Mouse (Mus musculus) kidney, postnatal 0 days (tissue): ENCODE results near the gene Gskip. TPM values are rescaled to one million over a fixed set of nuclear protein-coding genes. Genes with fewer than 3 reads are reported as not detected.
A peak's percentile ranks its signal among the peaks of the same experiment; 100 is the strongest.

ENCODE experiments used
- ATAC-seq: fragments of 200-750 bp; cut with Nextera tagmentation; replicated peaks from 2 replicates; pipeline ENCODE4 v1.8.0; 2017; ENCODE audit warnings: low read depth, moderate number of reproducible peaks, moderate TSS enrichment, moderate library complexity; ENCODE audit not compliant: low FRiP score
- DNase-seq: peaks from one replicate; pipeline ENCODE4 v3.0.0-alpha.2; 2016; ENCODE audit warnings: low spot score
- H3K27ac ChIP-seq: fragments of 300-500 bp; sonication (generic); 2 replicates; pipeline ENCODE4 v1.5.1; 2014; ENCODE audit warnings: mild to moderate bottlenecking
- H3K27me3 ChIP-seq: fragments of 300-500 bp; sonication (generic); 2 replicates; pipeline ENCODE4 v1.6.1; 2014; ENCODE audit warnings: low read length, mixed read lengths; ENCODE audit not compliant: insufficient read depth
- H3K36me3 ChIP-seq: fragments of 300-500 bp; sonication (generic); 2 replicates; pipeline ENCODE4 v1.6.1; 2014; ENCODE audit warnings: low read length, mixed read lengths; ENCODE audit not compliant: insufficient read depth
- H3K4me1 ChIP-seq: fragments of 300-500 bp; sonication (generic); replicated peaks from 2 replicates; pipeline ENCODE4 v1.6.1; 2014; ENCODE audit warnings: antibody characterized with exemption, low read length, mixed read lengths; ENCODE audit not compliant: insufficient read depth
- H3K4me2 ChIP-seq: fragments of 300-500 bp; sonication (generic); 2 replicates; pipeline ENCODE4 v1.6.1; 2014; ENCODE audit warnings: mild to moderate bottlenecking, low read length, moderate library complexity, mixed read lengths
- H3K4me3 ChIP-seq: fragments of 300-500 bp; sonication (generic); replicated peaks from 2 replicates; pipeline ENCODE4 v1.5.1; 2014; ENCODE audit warnings: low read depth, low read length
- H3K9ac ChIP-seq: fragments of 300-500 bp; sonication (generic); 2 replicates; pipeline ENCODE4 v1.6.1; 2014; ENCODE audit warnings: low read depth, low read length
- H3K9me3 ChIP-seq: fragments of 300-500 bp; sonication (generic); replicated peaks from 2 replicates; pipeline ENCODE4 v1.6.1; 2016; ENCODE audit warnings: low read length, inconsistent platforms, mixed read lengths
- CTCF ChIP-seq: IDR thresholded peaks from 2 replicates; pipeline ENCODE4 v1.5.1; 2016; ENCODE audit warnings: antibody characterized with exemption, low read depth, mild to moderate bottlenecking, moderate library complexity
- WGBS: fragments of 180-500 bp; shearing (Covaris S2); extraction: QIAGEN DNeasy Blood & Tissue Kit; methylation state at CpG from one replicate; pipeline ENCODE4 v1.1.7; 2014; 5-methylcytosine and 5-hydroxymethylcytosine counted together
- polyA plus RNA-seq: library from polyadenylated mRNA; unstranded; fragments of >200 nt; fragmentation: Nextera tagmentation; extraction: Ambion mirVana; gene quantifications from 2 replicates; pipeline ENCODE4 v1.2.1, GENCODE M21; 2015

Gene Gskip
- polyA plus RNA-seq, 1 experiment from 2014 or later, result 28.5 TPM

DNA sequence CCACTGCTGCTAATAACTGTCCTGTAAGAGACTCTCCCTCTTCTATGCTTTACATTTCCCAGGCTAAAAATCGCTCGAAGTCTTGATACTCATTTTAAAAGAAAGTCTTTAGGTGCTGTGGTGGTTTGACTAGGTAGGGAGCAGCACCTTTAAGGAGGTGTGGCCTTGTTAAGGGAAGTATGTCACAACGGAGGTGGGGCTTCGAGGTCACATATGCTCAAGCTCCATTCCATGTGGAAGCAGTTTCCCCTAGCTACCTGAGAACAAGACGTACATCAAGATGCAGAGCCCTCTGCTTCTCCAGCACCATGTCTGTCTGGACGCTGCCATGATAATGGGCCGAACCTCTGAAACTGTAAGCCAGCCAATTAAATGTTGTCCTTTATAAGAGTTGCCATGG, 6.4 kb upstream of the Gskip start:
- no peak overlapping the region for H3K4me2 ChIP-seq

DNA sequence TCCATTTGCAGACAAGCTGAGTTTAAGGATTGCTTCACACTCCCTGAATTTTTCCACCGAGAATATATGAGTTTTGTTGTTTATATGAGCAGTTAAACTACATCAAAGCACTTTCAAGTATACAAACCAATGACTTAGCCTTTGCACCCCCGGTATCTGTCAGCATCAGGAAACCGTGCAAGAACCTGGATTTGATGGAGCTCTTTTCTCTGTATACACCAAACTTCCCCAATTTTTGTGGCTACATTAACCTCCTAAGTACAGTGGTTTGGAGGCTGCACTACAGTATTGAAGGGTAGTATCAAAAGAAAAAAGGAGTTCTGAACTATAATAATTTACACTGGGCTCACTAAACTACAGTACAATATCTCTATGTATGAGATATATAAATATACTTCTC, 5.9 kb upstream of the Gskip start:
- ATAC-seq, result no peak

More for the DNA sequence above, 6.4 kb upstream of the Gskip start:
- H3K9me3 ChIP-seq, result no peaks in the 10 kb centered on the region
- 89% methylated on average over 7 of the region's 7 CpGs for WGBS
- no peak for ATAC-seq
- DNase-seq, result no peak
- no peak overlapping the region for H3K9ac ChIP-seq
- no peaks in the 10 kb centered on the region for H3K27me3 ChIP-seq
- TF ChIP-seq CTCF, result no peak
- H3K36me3 ChIP-seq, result peaks cover 8% of the 10 kb centered on the region
- no peak overlapping the region for H3K27ac ChIP-seq
- 0 out of 2 replicates have a peak, but pooled peaks cover 6% of the 10 kb centered on the region for H3K4me1 ChIP-seq
- no peak overlapping the region for H3K4me3 ChIP-seq

DNA sequence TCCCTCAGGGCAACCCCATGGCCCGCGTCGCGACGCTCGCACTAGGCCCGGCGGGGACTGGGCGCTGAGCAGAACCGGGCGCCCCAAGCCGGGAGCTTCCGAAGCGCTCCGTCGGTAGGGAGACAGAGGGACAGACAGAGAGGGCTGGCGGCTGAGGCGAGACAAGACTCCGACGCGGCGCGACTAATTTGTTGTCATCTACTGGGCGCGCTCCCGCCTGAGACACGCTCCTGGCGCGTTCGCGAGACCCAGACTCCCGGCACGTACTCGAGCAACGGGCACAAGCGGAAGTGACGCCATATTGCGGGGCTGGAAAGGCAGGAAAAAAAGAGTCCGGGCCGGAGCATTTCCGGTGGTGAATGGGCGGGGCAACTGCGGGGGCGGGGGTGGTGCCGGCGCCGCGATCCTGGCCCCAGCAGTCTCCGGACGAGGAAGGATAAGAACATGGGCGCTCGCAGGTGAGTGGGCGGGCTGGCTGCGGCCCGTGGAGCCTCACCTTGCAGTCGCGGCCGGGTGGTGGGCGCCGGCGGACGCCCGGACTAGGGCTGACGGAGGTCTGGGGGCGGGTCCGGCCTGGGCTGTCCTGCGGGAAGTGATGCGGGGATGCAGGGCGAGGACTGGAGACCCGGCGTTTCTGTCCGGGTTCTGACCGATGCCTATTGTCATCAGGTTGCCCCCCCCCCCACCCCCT, 517 bp downstream of the Gskip start, which contains the start of gene Atg2b:
Gene Atg2b (minus strand): TSS at position 211 of the 691 bp plus-strand sequence.
- H3K4me1 ChIP-seq, result 0 out of 2 replicates have a peak, but pooled peaks cover 20% of the 10 kb centered on the region
- TF ChIP-seq CTCF, result no peak
- peak; percentile 89 for ATAC-seq

More for the DNA sequence above, 5.9 kb upstream of the Gskip start:
- no peak for TF ChIP-seq CTCF
- peaks cover 4% of the 10 kb centered on the region for H3K36me3 ChIP-seq
- 0 out of 2 replicates have a peak, but pooled peaks cover 10% of the 10 kb centered on the region for H3K4me1 ChIP-seq
- no peak for DNase-seq
- WGBS, result 82% methylated on average over 3 of the region's 3 CpGs
- H3K27ac ChIP-seq, result no peak overlapping the region
- H3K4me3 ChIP-seq, result no peak overlapping the region
- no peak overlapping the region for H3K4me2 ChIP-seq
- H3K9ac ChIP-seq, result no peak overlapping the region
- no peaks in the 10 kb centered on the region for H3K27me3 ChIP-seq
- no peaks in the 10 kb centered on the region for H3K9me3 ChIP-seq

DNA sequence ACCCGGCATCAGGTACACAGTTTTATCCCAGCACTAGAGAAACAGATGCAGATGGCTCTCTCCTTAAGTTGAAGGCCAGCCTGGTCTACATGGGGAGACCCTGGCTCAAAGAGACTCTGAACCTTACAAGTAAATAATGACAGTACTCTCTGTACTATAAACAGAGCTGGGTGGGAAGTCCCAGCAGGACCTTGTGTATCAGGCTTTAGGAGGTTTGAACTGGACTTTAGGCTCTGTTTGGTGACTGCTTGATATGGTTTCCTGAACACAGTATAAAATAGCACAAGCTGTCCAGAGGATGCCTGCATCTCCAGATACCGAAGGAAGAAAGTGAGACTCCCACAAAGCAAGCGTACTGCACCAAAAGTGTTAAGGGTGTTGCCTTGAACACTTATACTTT, 2.2 kb downstream of the Gskip start:
- DNase-seq, result no peak
- WGBS, result 81% methylated on average over 3 of the region's 3 CpGs
- no peak for ATAC-seq
- TF ChIP-seq CTCF, result no peak
- H3K4me1 ChIP-seq, result 0 out of 2 replicates have a peak, but pooled peaks cover 20% of the 10 kb centered on the region
- peak overlapping the region; percentile 84; the same call in 1 of the 2 replicates for H3K4me2 ChIP-seq
- no peak overlapping the region for H3K4me3 ChIP-seq
- no peaks in the 10 kb centered on the region for H3K9me3 ChIP-seq
- no peak overlapping the region for H3K9ac ChIP-seq
- no peaks in the 10 kb centered on the region for H3K27me3 ChIP-seq
- no peak overlapping the region for H3K27ac ChIP-seq
- 0 out of 2 replicates have a peak, but pooled peaks cover 3% of the 10 kb centered on the region for H3K36me3 ChIP-seq

More for the DNA sequence above, 517 bp downstream of the Gskip start, which contains the start of gene Atg2b:
- Histone ChIP-seq H3K27ac (peak within 1 kb of the TSS; percentile 89), H3K4me3 (peak within 1 kb of the TSS; percentile 79), H3K9me3 (no peaks in the 10 kb centered on the region), H3K4me2 (peak within 1 kb of the TSS; percentile 90), H3K9ac (peak within 1 kb of the TSS; percentile 79), H3K36me3 (peaks cover 3% of the 10 kb centered on the region; the same call in 1 of the 2 replicates), H3K27me3 (no peaks in the 10 kb centered on the region)
- DNase-seq, result peak; percentile 96
- under 1% methylated on average over 72 of the region's 73 CpGs for WGBS

DNA sequence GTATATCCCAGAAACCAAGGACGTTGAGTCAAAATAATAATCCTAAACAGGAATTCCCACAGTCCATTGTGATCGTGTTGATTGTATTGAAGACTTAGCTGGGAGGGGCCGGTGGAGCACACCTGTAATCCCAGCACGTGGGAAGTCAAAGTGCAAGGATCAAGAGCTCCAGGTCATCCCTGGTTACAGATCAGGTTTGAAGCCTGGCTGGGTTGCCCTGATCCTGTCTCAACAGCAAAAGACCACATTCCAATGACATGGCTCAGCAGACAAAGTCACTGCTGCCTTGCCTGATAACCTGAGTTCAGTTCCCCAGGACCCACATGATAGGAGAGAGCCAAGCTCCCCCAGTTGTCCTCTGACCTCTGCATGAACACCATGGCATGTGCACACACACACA, 2.8 kb downstream of the Gskip start:
- 86% methylated on average over 4 of the region's 4 CpGs for WGBS
- H3K9me3 ChIP-seq, result no peaks in the 10 kb centered on the region
- no peaks in the 10 kb centered on the region for H3K27me3 ChIP-seq
- DNase-seq (no peak), ATAC-seq (no peak)
- no peak overlapping the region for H3K9ac ChIP-seq
- no peak for TF ChIP-seq CTCF
- no peak overlapping the region for H3K4me3 ChIP-seq
- no peak overlapping the region for H3K4me2 ChIP-seq
- H3K27ac ChIP-seq, result no peak overlapping the region
- H3K36me3 ChIP-seq, result 0 out of 2 replicates have a peak, but pooled peaks cover 7% of the 10 kb centered on the region
- H3K4me1 ChIP-seq, result 0 out of 2 replicates have a peak, but pooled peaks cover 16% of the 10 kb centered on the region

DNA sequence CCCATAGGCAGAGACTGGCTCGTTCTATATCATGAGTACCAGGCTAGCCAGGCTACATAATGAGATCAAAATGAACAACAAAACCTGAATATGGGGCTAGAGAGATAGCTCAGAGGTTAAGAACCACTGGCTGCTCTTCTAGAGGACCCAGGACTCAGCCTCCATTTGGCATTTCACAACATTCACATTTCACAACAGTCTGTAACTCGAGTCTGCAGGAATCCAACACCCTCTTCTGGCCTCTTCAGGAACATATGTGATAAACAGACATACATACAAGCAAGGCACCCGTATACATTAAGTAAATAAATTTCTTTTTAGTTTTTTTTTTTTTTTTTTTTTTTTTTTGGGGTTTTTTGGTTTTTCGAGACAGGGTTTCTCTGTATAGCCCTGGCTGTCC, 3.9 kb downstream of the Gskip start:
- H3K4me1 ChIP-seq, result 0 out of 2 replicates have a peak, but pooled peaks cover 11% of the 10 kb centered on the region
- ATAC-seq, result no peak
- H3K9ac ChIP-seq, result no peak overlapping the region
- H3K27me3 ChIP-seq, result no peaks in the 10 kb centered on the region
- DNase-seq, result no peak
- TF ChIP-seq CTCF, result no peak
- H3K4me3 ChIP-seq, result no peak overlapping the region
- no peak overlapping the region for H3K4me2 ChIP-seq
- no peak overlapping the region for H3K27ac ChIP-seq
- no peaks in the 10 kb centered on the region for H3K9me3 ChIP-seq
- 84% methylated on average over 4 of the region's 4 CpGs for WGBS
- H3K36me3 ChIP-seq, result 0 out of 2 replicates have a peak, but pooled peaks cover 7% of the 10 kb centered on the region
